Mouse (Mus musculus) G1E (cell line): ENCODE results near the gene Slc4a5.

Experiments used
- CTCF ChIP-seq: IDR thresholded peaks from 2 replicates; pipeline ENCODE4 v1.5.1; 2012; ENCODE audit warnings: low read depth, low read length, inconsistent platforms, mixed read lengths
- GATA1 ChIP-seq: IDR thresholded peaks from 2 replicates; pipeline ENCODE4 v1.6.1; 2012; ENCODE audit warnings: borderline replicate concordance, low read length, inconsistent platforms, mixed read lengths
- GATA2 ChIP-seq: IDR thresholded peaks from 2 replicates; pipeline ENCODE4 v1.6.1; 2012; ENCODE audit warnings: low read depth, low read length, inconsistent platforms, borderline replicate concordance
- POLR2AphosphoS5 ChIP-seq: IDR thresholded peaks from 2 replicates; pipeline ENCODE4 v1.6.1; 2012; ENCODE audit warnings: low read depth, low read length, inconsistent platforms; ENCODE audit not compliant: insufficient replicate concordance

DNA sequence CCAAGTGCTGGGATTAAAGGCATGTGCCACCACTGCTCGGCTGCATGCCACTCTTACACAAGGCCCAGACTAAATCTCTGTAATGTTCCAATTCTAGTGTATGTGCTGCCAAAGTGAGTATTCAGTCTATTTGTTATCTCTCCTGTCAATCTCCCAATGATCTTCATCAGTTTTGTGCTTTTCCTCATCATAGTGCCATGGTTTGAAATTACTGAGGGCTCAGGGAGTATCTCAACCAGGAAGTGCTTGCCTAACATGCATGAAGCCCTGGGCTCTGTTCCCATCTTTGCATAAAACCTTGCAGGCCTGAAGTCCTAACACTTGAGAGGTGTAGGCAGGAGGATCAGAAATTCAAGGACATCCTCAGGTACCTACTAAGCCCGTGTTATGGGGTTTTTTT, 103.2 kb downstream of the Slc4a5 start:
- no peak for TF ChIP-seq CTCF
- no peak for TF ChIP-seq GATA1
- TF ChIP-seq GATA2, result no peak
- TF ChIP-seq POLR2AphosphoS5, result no peak
